Mouse (Mus musculus) NIH3T3 (cell line): ENCODE data around the gene Kcnd3.

Experiments
- DNase-seq: peaks from one replicate; pipeline ENCODE4 v3.0.0-alpha.2; 2012; ENCODE audit warnings: low read depth

The Kcnd3 gene

GRCm38 (mm10) chr3:105660530-105660929 lies 208.4 kb downstream of the Kcnd3 start:
- DNase-seq, result no peak

DNA sequence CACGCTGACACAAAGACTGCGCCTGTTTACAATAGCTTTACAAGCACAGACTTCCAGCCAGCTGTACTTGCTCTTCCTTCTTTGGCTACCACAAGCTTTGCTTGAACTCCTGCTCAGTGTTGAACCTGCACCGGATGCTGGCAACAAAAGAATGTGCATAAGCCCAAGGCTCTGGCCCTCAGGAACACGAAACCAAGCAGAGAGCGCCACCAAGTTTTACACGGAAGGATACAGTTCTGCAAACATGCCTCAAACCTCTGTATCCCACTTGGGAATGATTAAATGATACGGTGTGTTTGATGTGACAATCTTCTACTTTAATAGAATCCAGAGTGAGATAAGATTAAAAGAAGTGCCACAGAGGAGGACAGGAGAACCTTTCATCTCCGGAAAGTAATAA lies 210.9 kb downstream of the Kcnd3 start:
- DNase-seq, result no peak

- no peak for DNase-seq
Observed at GRCm38 (mm10) chr3:105665105-105665765, 213.1 kb downstream of the Kcnd3 start.

- no peak for DNase-seq
Observed at GRCm38 (mm10) chr3:105666996-105667523, 214.9 kb downstream of the Kcnd3 start.

GRCm38 (mm10) chr3:105668161-105668560 lies 216.0 kb downstream of the Kcnd3 start:
- DNase-seq, result no peak

DNA sequence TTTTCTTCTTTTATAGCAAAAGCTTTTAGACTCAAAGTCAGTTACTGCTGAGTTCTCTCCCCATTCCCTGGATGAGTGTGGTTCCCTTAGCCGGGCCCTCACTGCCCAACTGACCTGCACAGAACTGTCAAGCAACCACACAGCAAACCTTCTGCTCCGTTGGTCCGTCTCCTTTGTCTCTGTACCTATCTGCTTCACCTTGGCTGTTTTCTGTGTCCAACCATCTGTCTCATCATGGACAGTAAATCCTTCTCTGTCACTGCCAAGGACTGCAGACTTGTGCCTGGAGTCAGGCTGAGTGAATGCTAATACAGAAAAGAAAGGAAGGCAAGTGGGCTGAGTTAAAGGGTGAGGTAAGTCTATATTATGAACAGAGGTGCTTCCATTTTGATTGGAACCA lies 217.6 kb downstream of the Kcnd3 start:
- DNase-seq, result no peak

GRCm38 (mm10) chr3:105670801-105671200 lies 218.7 kb downstream of the Kcnd3 start:
- DNase-seq, result no peak

DNA sequence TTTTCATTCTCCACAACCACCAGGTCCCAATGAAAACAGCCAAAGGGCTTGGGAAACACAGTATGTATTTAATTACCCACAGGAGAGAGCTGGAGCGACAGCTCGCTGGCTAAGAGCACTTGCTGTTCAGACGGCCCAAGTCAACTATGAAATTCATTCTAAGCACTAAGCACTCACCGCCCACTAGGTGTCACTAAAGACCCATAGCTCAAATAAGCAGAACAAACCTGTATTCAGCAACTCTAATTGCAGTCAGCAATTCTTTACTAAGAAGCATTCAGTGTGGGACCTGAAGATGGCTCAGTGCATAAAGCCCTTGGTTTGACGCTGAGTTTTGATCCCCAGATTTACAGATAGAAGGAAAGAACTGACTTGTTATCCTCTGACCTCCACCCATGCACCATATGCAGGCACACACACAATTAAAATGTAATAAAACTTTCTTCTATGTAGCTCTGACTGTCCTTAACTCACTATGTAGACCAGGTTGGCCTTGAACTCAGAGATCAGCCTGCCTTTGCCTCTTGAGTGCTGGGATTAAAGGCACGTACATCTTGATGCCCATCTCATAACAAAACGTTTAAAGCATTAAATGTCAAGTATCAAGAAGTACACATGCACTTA lies 222.6 kb downstream of the Kcnd3 start:
- DNase-seq, result peak; percentile 91

GRCm38 (mm10) chr3:105675932-105676331 lies 223.8 kb downstream of the Kcnd3 start:
- DNase-seq, result no peak

GRCm38 (mm10) chr3:105680346-105680745 lies 228.2 kb downstream of the Kcnd3 start:
- no peak for DNase-seq

DNA sequence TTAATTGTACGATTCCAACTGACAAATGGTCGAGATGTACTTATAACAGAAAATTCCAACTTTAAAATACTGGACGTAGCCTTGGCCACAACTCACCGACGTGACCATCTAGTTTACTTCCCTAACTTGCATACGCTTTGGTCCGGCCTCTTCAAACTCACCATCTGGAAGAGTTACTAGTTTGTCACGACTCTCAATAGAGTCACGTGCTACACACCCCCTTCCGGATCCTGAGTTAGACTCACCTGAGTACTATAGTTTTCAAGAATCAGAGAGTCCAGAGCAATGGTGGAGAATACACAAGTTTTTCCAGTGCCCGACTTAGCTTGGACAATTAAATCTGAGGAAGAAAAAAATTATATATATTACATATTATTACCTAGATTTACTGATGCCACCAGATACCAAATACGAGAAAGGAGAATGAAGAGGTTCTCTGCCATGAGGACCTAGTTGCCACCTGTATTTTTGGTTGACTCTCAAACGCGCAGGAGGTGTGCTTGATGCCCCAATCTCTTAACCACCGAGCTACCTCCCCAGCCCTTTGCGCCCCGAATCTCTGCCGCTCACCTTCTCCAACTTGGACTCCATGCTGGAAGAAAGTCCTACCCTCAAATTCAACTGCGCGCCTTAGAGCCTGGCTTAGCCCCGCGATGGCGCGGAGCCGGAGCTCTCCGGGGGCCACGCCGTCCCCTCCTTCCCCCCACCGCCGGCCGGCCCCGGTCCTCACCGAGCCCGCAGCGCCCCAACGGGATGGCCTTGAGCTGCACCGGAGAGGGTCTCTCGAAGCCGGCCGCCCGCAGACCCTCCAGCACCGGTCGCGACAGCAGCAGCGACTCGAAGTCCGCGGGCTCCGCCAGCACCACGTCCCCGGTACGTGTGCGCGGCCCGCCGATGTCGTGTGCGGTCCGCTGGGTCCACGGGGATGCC lies 234.5 kb downstream of the Kcnd3 start:
- no peak for DNase-seq

- peak; percentile 99 for DNase-seq
Observed at GRCm38 (mm10) chr3:105687324-105688060, 235.4 kb downstream of the Kcnd3 start, which contains the start of gene Ddx20. Gene Ddx20, minus strand, starts transcription at chr3:105687574.

DNA sequence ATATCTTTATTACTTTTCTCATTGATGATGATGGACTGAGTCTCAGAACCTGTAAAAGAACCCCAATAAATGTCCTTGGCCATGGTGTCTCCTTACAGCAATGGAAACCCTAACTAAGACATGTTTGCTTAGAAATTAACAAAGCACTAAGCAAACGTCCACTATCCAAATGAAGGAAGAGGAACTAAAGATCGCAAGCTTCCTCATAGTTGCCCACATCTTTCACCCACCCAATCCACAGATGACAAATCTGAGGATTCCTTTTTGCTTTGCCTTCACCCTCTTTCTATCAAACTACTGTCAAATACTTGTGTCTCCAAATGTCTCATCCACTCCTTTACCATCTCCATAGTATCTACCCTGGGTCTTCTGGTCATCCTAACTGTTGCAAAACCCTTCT lies 236.4 kb downstream of the Kcnd3 start:
- DNase-seq, result no peak

DNA sequence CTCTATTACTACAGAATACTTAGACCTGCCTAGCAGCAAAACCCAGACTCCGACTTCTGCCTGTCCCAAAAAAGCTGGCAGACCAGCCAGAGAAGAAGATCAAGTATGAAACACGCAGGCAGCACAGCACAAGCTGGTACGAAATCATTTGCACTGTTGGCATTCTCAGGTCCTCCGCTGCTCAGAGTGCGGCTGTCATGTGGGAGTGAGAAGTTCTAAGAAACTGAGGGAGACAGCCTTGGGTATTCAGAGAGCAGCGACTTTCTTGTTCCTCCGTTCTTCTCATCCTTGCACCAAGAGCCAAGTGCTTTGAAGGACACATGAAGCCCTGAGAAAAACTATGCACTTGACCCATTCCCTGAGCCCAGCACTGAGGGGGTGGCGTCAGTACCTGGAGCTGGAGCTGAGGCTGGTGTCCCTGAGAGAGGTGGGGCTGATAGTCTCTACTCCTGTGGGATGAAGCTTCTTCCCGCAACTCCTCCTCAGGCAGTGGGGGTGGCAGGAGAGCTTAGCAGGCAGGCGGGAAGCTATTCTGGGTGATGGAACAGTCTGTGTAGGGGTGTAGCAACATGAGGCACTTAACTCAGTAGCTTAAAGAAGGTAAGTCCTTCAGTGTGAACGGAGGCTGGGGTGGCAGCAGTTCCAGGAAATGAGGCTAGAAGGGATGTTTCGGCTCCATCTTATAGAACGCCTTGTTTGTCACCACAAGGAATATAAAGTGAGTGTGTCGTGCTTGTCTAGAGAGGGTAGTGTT lies 241.4 kb downstream of the Kcnd3 start:
- no peak for DNase-seq

DNA sequence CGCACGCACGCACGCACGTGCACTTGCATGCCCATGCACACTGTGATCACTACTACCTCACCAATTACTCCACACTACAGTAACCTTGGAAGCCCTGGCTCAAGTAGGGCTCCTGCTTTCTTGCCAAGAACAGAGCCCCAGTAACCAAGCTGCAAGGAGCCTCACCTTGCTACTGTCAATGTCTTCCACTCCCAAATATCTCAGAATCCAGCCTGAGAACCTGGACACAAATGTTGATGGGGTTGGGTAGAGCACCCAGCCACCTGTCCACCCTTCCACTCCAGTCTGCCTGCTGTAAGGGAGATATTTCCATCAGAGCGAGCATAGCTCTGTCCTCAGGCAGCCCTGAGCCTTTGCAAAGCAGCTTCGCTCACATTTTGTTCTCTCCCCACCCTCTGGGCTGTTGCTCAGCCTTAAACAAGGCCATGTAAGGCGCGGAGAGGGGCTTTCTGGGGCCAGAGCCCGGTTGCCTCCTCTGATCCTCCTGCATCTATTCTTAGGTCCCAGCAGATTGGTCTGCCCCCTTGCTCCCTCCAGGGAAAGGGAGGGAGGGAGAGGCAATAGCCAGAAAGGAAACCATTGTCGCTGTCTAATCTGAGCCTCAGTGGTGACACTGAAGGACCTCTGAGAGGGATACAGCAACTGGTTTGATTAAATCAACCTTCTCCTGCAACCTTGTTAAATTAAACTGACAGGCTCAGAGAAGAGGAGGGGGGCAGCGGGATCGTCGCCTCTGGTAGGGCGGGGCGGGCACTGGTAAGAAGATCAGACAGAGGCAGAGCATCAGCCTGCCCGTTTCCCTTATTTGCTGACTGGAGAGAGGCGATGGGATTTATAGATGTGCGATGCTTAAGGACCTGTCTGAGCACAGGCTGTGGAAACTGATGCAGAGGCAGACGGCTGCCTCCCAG lies 243.6 kb downstream of the Kcnd3 start:
- no peak for DNase-seq

GRCm38 (mm10) chr3:105696387-105697147 lies 244.4 kb downstream of the Kcnd3 start:
- DNase-seq, result no peak

GRCm38 (mm10) chr3:105697148-105697441 lies 245.0 kb downstream of the Kcnd3 start:
- no peak for DNase-seq

- no peak for DNase-seq
Observed at GRCm38 (mm10) chr3:105698311-105698710, 246.2 kb downstream of the Kcnd3 start.

DNA sequence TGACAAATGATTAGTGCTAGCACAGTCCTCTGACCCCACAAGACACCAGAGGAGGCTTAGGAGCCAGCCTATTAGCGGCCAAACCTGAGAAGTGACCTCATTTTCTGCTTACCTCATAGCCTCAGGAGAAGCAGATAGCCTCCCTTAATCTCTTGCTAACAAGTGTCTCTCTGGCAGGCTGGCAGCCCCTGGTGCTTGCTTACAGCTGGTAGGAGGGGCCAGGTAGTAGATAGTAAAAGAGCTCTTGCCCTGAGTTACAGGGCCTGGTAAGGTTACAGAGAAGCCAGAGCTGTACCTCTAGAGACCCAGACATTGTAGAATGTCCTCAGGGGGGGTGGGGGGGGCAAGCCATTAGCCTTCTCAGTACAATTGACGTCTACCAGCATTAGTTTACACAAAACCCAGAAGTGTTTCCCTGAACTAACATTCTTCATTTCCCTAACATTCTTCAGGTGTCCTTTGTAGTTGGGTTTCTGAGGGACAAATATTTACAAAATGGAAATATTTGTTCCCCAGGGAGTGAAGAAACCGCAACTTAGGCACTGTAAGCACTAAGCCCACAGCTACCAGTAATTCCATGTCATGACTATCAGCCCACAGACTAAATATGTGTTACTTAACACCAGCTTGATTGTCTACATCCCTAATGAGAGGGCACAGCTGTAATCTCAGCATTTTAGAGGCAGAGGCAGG lies 247.3 kb downstream of the Kcnd3 start:
- no peak for DNase-seq
